In genomic region chr3:108186098-108187047, GRCm38 (mm10) we compare ENCODE assay signal across 8 mouse cellular contexts. TPM values are rescaled to one million over a fixed set of nuclear protein-coding genes. Genes with fewer than 3 reads are reported as not detected.
DNase-seq lines count a peak whose midpoint lies in the region; ATAC-seq and TF ChIP-seq lines count a peak whose summit lies in the region.

TSS of gene Amigo1 (plus strand) at chr3:108186335.

- TF ChIP-seq CTCF in C2C12 (IDR thresholded peaks at IDR 0.05; ENCODE audit: control insufficient read depth, insufficient read depth, insufficient read length), result no peak
- no peak for TF ChIP-seq CTCF in intestine, postnatal 0 days (IDR thresholded peaks at IDR 0.05; ENCODE audit: low read depth)

- peak within 1 kb of the TSS; percentile 71 for H3ac ChIP-seq in C2C12 (ENCODE audit: control insufficient read depth, insufficient read length, low read depth)

- no peak within 1 kb of the TSS for H3K27ac ChIP-seq in intestine, postnatal 0 days (ENCODE audit: low read depth, low read length)
- H3K27ac ChIP-seq in liver, embryonic 12.5 days, result no peak within 1 kb of the TSS

- H3K4me2 ChIP-seq in intestine, postnatal 0 days (replicated peaks; ENCODE audit: low read depth), result peak within 1 kb of the TSS; percentile 92
- H3K4me2 ChIP-seq in liver, embryonic 12.5 days, result peak within 1 kb of the TSS; percentile 98

- no peaks in the 10 kb centered on the region for H3K79me2 ChIP-seq in C2C12 (ENCODE audit: control insufficient read depth, insufficient read depth)

- 3% methylated on average over 91 of the region's 100 CpGs for WGBS in intestine, postnatal 0 days
- 1% methylated on average over 99 of the region's 100 CpGs for WGBS in liver, embryonic 12.5 days (ENCODE audit: insufficient replicate concordance)

- peak within 1 kb of the TSS; percentile 67 for H3K9ac ChIP-seq in intestine, postnatal 0 days (ENCODE audit: low read depth, low read length)
- H3K9ac ChIP-seq in liver, embryonic 12.5 days, result peak within 1 kb of the TSS; percentile 69

- no peaks in the 10 kb centered on the region for H3K79me3 ChIP-seq in C2C12 (ENCODE audit: low read depth)

- peak; percentile 60 for DNase-seq in NIH3T3 (ENCODE audit: low read depth)
- DNase-seq in embryo, embryonic 10 days (ENCODE audit: low spot score), result peak; percentile 67
- no peak for DNase-seq in ovary, postnatal 14 days (ENCODE audit: low spot score)

- no peaks in the 10 kb centered on the region for H3K9me3 ChIP-seq in intestine, postnatal 0 days (ENCODE audit: control insufficient read depth)
- H3K9me3 ChIP-seq in liver, embryonic 12.5 days (replicated peaks), result no peaks in the 10 kb centered on the region

- H3K4me1 ChIP-seq in intestine, postnatal 0 days (replicated peaks; ENCODE audit: control insufficient read depth, insufficient read depth, low read length), result 0 out of 2 replicates have a peak, but pooled peaks cover 2% of the 10 kb centered on the region
- peaks cover 28% of the 10 kb centered on the region for H3K4me1 ChIP-seq in liver, embryonic 12.5 days

- peak; percentile 45 for ATAC-seq in granulocyte monocyte progenitor cell, adult 5-6 weeks (replicated peaks; ENCODE audit: poor library complexity, severe bottlenecking)
- peak; percentile 58 for ATAC-seq in intestine, postnatal 0 days
- ATAC-seq in liver, embryonic 12.5 days, result peak; percentile 60
- peak; percentile 23; the same call in 1 of the 2 replicates for ATAC-seq in monocyte, adult 5-6 weeks (replicated peaks; ENCODE audit: insufficient number of reproducible peaks, low FRiP score, low TSS enrichment, poor library complexity, severe bottlenecking)

- H3K27me3 ChIP-seq in C2C12 (ENCODE audit: control insufficient read depth, insufficient read depth, insufficient read length), result no peaks in the 10 kb centered on the region
- H3K27me3 ChIP-seq in intestine, postnatal 0 days (replicated peaks; ENCODE audit: control insufficient read depth, insufficient read depth, low read length), result no peaks in the 10 kb centered on the region
- H3K27me3 ChIP-seq in liver, embryonic 12.5 days (replicated peaks), result peaks cover 73% of the 10 kb centered on the region

- peak within 1 kb of the TSS; percentile 29 for H3K4me3 ChIP-seq in C2C12 (ENCODE audit: insufficient read depth, poor library complexity, severe bottlenecking)
- H3K4me3 ChIP-seq in intestine, postnatal 0 days (ENCODE audit: low read depth, low read length), result peak within 1 kb of the TSS; percentile 71
- peak within 1 kb of the TSS; percentile 72 for H3K4me3 ChIP-seq in liver, embryonic 12.5 days

- H3K36me3 ChIP-seq in C2C12 (ENCODE audit: control insufficient read depth, insufficient read depth), result no peaks in the 10 kb centered on the region
- H3K36me3 ChIP-seq in intestine, postnatal 0 days (ENCODE audit: control insufficient read depth, insufficient read depth), result no peaks in the 10 kb centered on the region; the same call in 1 of the 2 replicates
- H3K36me3 ChIP-seq in liver, embryonic 12.5 days, result no peaks in the 10 kb centered on the region

TF ChIP-seq in C2C12, 6 proteins besides CTCF, POLR2A, EP300 and RAD21:
- TF ChIP-seq MYOG (IDR thresholded peaks at IDR 0.05; ENCODE audit: control insufficient read depth, extremely low read depth, insufficient read length), result no peak
- TF ChIP-seq FOSL1 (IDR thresholded peaks at IDR 0.05; ENCODE audit: insufficient read depth, low read length, poor library complexity, severe bottlenecking), result no peak
- TF ChIP-seq USF1 (IDR thresholded peaks at IDR 0.05; ENCODE audit: low read depth), result no peak
- TF ChIP-seq MYOD1 (IDR thresholded peaks at IDR 0.05; ENCODE audit: control insufficient read depth, insufficient read length, low read depth), result no peak
- no peak for TF ChIP-seq CEBPB (IDR thresholded peaks at IDR 0.05; ENCODE audit: low read depth)

RNA-seq across cellular contexts. Expression of gene Amigo1, which starts in this region (rescaled TPM):
- 1.9 TPM for polyA plus RNA-seq in C2C12 (2012; fragmentation: generic; extraction: Trizol)
- total RNA-seq in granulocyte monocyte progenitor cell, adult 5-6 weeks (2014; fragmentation: Nextera tagmentation), result 1.9 and 4.4 TPM in 2 replicates
- total RNA-seq in granulocyte monocyte progenitor cell, adult 5-6 weeks (2017), result 2.0 and 3.4 TPM in 2 replicates
- polyA plus RNA-seq in intestine, postnatal 0 days (2015; fragmentation: Nextera tagmentation; extraction: Ambion mirVana), result 2.8 and 2.9 TPM in 2 replicates
- 1.1 and 1.2 TPM in 2 replicates for polyA plus RNA-seq in liver, embryonic 12.5 days (2016; fragmentation: Nextera tagmentation; extraction: Ambion mirVana)
- total RNA-seq in monocyte, adult 5-6 weeks (2017), result 3.7 to 6.2 TPM (median 4.2 TPM) in 3 replicates
